Mouse (Mus musculus) spleen, adult 2 months (tissue): ENCODE measurements around the gene Armc12. TPM values are rescaled to one million over a fixed set of nuclear protein-coding genes. Genes with fewer than 3 reads are reported as not detected.

Experiments used
- DNase-seq, 2 experiments: peaks; one replicate each; pipeline versions ENCODE4 v3.0.0 to v3.0.0-alpha.2; 2012 to 2021; ENCODE audit warnings: low spot score in 2 of 2, low read depth in 1 of 2
- H3K27ac ChIP-seq: fragments of 200-500 bp; 2 replicates; pipeline ENCODE4 v1.5.1; 2012; ENCODE audit warnings: low read length, inconsistent platforms; ENCODE audit not compliant: insufficient read depth
- H3K27me3 ChIP-seq: fragments of 200-500 bp; 2 replicates; pipeline ENCODE4 v1.6.1; 2012; ENCODE audit warnings: mild to moderate bottlenecking, moderate library complexity, low read length, inconsistent platforms; ENCODE audit not compliant: control insufficient read depth, insufficient read depth
- H3K36me3 ChIP-seq: fragments of 200-500 bp; 2 replicates; pipeline ENCODE4 v1.6.1; 2012; ENCODE audit warnings: mild to moderate bottlenecking, low read length, inconsistent platforms; ENCODE audit not compliant: control insufficient read depth, insufficient read depth
- H3K4me1 ChIP-seq: fragments of 200-500 bp; 2 replicates; pipeline ENCODE4 v1.6.1; 2011; ENCODE audit warnings: inconsistent platforms; ENCODE audit not compliant: control insufficient read depth, insufficient read depth, insufficient read length
- H3K4me3 ChIP-seq: fragments of 200-500 bp; 2 replicates; pipeline ENCODE4 v1.5.1; 2011; ENCODE audit warnings: mild to moderate bottlenecking, inconsistent platforms; ENCODE audit not compliant: insufficient read depth, insufficient read length; ENCODE audit errors: extremely low read depth
- CTCF ChIP-seq: fragments of 200-500 bp; IDR thresholded peaks from 2 replicates; pipeline ENCODE4 v1.5.1; 2011; ENCODE audit warnings: mild to moderate bottlenecking, inconsistent platforms; ENCODE audit not compliant: insufficient read depth, insufficient read length, insufficient replicate concordance; ENCODE audit errors: extremely low read depth
- POLR2A ChIP-seq: fragments of 200-500 bp; IDR thresholded peaks from 2 replicates; pipeline ENCODE4 v1.6.1; 2011; ENCODE audit warnings: low read depth, low read length, inconsistent platforms
- WGBS: fragments of 180-500 bp; shearing (Covaris S2); methylation state at CpG from one replicate; pipeline ENCODE4 v1.1.7; 2018; 5-methylcytosine and 5-hydroxymethylcytosine counted together
- polyA plus RNA-seq: library from polyadenylated mRNA; depleted of rRNA; stranded (reverse); fragments of >200 nt; gene quantifications from 2 replicates; pipeline ENCODE4 v1.2.3, GENCODE M21; 2012

Gene Armc12
- polyA plus RNA-seq, 1 experiment, result 0.25 TPM

DNA sequence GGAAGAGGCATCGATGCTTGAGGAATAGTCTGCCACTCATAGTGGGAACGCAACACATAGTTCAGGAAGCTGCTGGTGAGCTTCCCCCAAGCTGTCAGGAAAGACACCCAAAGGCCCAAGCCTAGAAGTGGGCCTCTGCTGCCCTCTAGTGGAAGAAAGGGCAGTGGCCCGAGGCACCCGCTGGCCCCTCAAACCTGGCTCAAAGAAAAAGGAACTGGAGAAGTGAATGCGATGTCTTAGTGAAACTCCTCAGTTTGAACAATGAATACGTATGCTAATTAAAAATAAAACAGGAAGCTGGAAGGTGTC, 2.6 kb upstream of the Armc12 start:
- H3K4me3 ChIP-seq, result no peak overlapping the region
- H3K36me3 ChIP-seq, result no peaks in the 10 kb centered on the region
- H3K4me1 ChIP-seq, result peaks cover 18% of the 10 kb centered on the region; the same call in 1 of the 2 replicates
- TF ChIP-seq POLR2A, result no peak
- TF ChIP-seq CTCF, result peak; percentile 99
- peak; percentile 57 to 89 for DNase-seq
- no peak overlapping the region for H3K27ac ChIP-seq
- no peaks in the 10 kb centered on the region for H3K27me3 ChIP-seq
- WGBS, result under 1% methylated on average over 6 of the region's 6 CpGs

DNA sequence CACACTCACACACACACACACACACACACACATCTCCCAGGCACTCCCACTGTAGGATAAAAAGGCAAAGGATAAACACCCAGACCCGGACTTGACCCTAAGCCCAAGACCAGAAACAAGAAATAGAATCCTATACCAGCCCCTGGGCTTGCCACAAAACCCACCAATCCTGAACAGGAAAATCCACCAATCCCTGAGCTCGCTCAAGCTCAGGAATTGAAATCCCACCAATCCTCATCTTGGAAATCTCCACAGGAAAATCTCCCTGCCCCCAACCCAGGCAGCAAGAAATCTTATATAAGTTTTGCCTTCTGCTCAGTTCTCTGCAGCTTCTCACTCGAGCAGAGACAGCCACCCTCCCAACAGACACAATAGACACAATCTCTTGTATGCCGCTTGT, 1.5 kb upstream of the Armc12 start:
- WGBS, result 85% methylated on average over 4 of the region's 4 CpGs

DNA sequence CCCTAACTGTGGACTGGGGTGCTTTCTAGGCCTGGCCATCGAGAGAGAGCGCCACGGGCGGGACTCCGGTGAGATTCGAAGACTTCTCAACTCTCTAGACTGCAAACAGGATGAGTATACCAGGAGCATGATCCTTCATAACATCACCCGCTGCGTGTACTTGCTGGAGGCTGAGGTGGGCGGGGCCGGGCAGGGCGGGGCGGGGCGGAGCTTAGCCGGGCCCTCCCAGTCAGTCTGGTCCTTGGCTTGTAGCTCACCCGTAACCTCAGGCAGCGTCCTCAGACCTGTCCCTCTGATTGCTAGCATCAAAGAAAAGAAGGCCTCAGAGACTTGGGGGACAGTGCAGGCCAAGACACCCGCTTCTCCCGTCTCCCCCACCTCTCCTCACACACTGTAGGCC, 1.3 kb downstream of the Armc12 start:
- 47% methylated on average over 18 of the region's 18 CpGs for WGBS
- TF ChIP-seq POLR2A (no peak), CTCF (no peak)
- Histone ChIP-seq H3K4me3 (no peak overlapping the region), H3K27me3 (no peaks in the 10 kb centered on the region), H3K4me1 (peaks cover 4% of the 10 kb centered on the region; the same call in 1 of the 2 replicates), H3K36me3 (no peaks in the 10 kb centered on the region), H3K27ac (no peak overlapping the region)
- no peak for DNase-seq

More for the DNA sequence above, 1.5 kb upstream of the Armc12 start:
- Histone ChIP-seq H3K36me3 (no peaks in the 10 kb centered on the region), H3K4me1 (peaks cover 16% of the 10 kb centered on the region; the same call in 1 of the 2 replicates), H3K27me3 (no peaks in the 10 kb centered on the region), H3K4me3 (no peak overlapping the region), H3K27ac (no peak overlapping the region)
- DNase-seq, result no peak
- TF ChIP-seq POLR2A (no peak), CTCF (no peak)

DNA sequence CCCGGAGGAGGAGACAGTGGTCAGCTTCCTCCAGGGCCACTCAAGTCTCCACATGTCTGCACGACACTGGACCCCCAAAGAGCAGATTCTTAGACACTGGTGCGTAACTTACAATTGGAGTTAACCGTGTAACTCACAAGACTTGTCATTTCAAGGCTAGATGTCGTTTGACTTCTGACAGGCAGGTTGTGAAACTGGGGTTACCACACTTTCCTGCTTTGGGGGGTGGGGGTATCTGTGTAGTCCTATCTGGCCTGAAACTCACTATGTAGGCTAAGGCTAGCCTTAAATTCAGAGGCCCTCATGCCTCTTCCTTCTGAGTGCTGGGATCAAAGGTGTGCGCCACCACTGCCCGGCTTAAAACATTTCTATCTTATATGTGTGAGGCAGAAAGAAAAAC, 2.0 kb downstream of the Armc12 start:
- Histone ChIP-seq H3K4me3 (no peak overlapping the region), H3K36me3 (no peaks in the 10 kb centered on the region), H3K4me1 (peaks cover 4% of the 10 kb centered on the region; the same call in 1 of the 2 replicates), H3K27ac (no peak overlapping the region), H3K27me3 (no peaks in the 10 kb centered on the region)
- DNase-seq, result no peak
- no peak for TF ChIP-seq CTCF
- TF ChIP-seq POLR2A, result no peak
- WGBS, result 81% methylated on average over 7 of the region's 7 CpGs

DNA sequence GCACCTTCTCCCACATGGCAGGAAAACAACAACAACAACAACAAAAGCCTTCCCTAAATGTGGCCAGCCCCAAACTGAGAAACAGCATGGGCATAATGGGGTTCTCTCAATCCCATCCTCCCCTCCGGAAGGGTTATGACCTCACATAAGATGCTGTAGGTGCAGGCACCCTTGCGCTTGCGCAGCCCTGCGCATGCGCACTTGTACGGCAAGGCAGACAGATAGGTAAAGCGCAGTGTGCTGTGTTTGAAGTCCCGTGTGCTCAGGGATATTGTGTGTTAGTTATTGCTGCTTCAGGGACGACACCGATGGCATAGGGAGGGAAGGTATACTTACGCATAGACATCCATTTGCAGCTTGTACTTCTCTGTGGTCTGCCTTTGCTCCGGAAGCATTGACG, 2.7 kb downstream of the Armc12 start:
- Histone ChIP-seq H3K27me3 (no peaks in the 10 kb centered on the region), H3K36me3 (no peaks in the 10 kb centered on the region), H3K4me3 (no peak overlapping the region), H3K4me1 (no peaks in the 10 kb centered on the region), H3K27ac (no peak overlapping the region)
- WGBS, result 94% methylated on average over 13 of the region's 13 CpGs
- no peak for TF ChIP-seq CTCF
- TF ChIP-seq POLR2A, result no peak
- DNase-seq, result no peak

DNA sequence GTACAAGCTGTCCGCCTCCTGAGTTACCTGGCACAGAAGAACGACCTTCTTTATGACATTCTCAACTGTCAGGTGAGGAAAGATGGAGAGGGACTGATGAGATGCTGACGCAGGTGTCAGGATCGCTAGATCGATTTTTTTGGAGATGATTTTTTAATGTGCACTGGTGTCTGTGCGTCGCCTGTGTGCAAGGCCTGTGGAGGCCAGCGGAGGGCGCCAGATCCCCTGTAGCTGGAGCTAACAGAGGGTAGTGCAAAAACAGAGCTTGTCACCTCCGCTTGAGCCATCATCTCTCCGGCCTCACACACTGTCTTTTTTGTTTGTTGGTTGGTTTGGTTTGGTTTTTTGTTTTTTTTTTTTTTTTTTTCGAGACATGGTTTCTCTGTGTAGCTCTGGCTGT, 7.3 kb downstream of the Armc12 start:
- Histone ChIP-seq H3K27me3 (no peaks in the 10 kb centered on the region), H3K36me3 (no peaks in the 10 kb centered on the region), H3K4me3 (no peak overlapping the region), H3K4me1 (no peaks in the 10 kb centered on the region), H3K27ac (no peak overlapping the region)
- no peak for DNase-seq
- TF ChIP-seq CTCF (no peak), POLR2A (no peak)
- 64% methylated on average over 12 of the region's 12 CpGs for WGBS

DNA sequence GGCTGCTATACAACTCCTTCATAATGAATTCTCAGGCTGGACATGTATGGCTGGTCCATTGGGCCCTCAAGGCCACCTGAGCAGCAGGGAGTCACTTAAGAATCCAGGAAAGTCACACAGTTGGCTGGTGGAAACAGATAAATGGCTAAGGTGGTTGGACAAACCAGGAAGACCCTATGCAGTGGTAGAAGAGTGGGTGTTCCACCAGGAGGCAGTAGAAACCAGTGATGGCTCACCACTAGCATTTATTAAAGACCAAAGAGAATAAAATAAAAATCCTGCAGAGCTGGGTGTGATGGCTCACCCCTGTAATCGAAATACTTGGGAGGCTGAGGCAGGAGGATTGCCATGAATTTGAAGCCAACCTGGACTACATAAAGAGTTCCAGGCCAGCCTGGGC, 16.3 kb downstream of the Armc12 start:
- 75% methylated on average over 1 of the region's 1 CpGs for WGBS
- Histone ChIP-seq H3K4me1 (no peaks in the 10 kb centered on the region), H3K27me3 (no peaks in the 10 kb centered on the region), H3K27ac (no peak overlapping the region), H3K36me3 (no peaks in the 10 kb centered on the region), H3K4me3 (no peak overlapping the region)
- no peak for TF ChIP-seq POLR2A
- TF ChIP-seq CTCF, result no peak
- DNase-seq, result peak in 1 of 2 experiments; percentile 16
